Mouse (Mus musculus): Measurements from ENCODE around the gene Naa16.

- no peak for TF ChIP-seq CTCF (IDR thresholded peaks at IDR 0.05; ENCODE audit: borderline replicate concordance, insufficient read depth, low read depth, low read length)
- TF ChIP-seq POLR2A (IDR thresholded peaks at IDR 0.05; ENCODE audit: borderline replicate concordance, insufficient read depth, low read length): no peak
These were observed 59.5 kb downstream of the Naa16 start for GRCm38 (mm10) chr14:79330944-79331561.

Measured in cerebellum, adult 2 months (tissue).